Mouse (Mus musculus) brain, adult 2 months (tissue): Measurements from ENCODE around the gene Pbp2.

Experiments used
- DNase-seq: peaks from one replicate; pipeline ENCODE4 v3.0.0; 2011; ENCODE audit warnings: low read depth, low spot score

Pbp2 gene

DNA sequence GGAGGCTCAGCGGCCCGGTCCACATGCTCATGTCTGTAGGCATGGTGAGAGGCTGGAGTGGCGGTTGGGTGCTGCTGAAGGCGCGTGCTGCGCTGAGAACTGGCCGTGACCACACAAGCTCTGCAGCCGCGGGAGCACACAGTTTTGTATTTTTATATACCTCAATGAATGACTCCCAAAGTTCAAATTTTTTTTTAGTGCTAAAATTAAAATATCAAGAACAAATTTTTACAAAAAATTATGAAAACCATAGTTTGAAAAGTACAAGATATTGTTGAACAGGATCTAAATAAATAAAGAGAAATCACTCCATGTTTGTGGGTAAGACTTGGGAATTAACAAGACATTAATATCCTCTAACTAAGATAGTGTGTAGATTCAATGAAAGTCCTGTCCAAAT, at the start of gene Pbp2:
Gene Pbp2 (minus strand): TSS at position 101 of the 400 bp plus-strand sequence.
- DNase-seq = no peak

GRCm38 (mm10) chr6:135354953-135355352, 44.7 kb upstream of the Pbp2 start:
- no peak for DNase-seq

GRCm38 (mm10) chr6:135352537-135352936, 42.3 kb upstream of the Pbp2 start:
- no peak for DNase-seq

DNA sequence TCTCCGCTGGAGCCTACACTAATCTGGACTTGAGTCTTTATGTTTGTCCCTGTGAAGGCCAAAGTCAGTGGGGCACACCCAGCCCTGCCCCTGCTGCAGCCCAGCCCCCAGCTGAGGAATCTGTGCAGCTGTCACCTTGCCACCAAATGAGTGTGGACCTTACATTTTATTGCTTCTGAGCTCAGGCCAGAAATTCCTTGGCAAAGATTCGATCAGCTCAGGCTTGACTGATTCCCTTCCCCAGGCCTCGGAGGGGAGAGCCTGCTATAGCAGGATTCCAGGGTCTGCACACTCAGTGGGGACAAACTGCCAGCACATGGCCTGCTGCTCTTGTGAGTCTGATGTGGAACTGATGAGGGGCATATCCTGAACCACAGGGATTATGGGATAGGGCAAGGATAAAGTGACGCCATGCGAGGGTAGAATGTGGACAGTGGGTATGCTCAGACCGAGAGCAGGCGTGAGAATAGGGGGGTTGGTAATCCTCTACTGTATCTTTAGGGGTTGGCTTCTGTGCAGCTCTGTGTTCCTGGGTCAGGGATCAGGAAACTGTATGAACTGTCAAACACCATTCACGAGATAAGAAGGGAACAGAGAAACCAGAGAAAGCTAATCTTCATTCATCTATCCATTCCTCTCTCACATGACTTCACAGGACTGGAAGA, 41.6 kb upstream of the Pbp2 start:
- DNase-seq = no peak

GRCm38 (mm10) chr6:135341076-135341378, 30.8 kb upstream of the Pbp2 start:
- DNase-seq = no peak

- DNase-seq = peak; percentile 59
These were observed 30.3 kb upstream of the Pbp2 start for GRCm38 (mm10) chr6:135340355-135341075.

DNA sequence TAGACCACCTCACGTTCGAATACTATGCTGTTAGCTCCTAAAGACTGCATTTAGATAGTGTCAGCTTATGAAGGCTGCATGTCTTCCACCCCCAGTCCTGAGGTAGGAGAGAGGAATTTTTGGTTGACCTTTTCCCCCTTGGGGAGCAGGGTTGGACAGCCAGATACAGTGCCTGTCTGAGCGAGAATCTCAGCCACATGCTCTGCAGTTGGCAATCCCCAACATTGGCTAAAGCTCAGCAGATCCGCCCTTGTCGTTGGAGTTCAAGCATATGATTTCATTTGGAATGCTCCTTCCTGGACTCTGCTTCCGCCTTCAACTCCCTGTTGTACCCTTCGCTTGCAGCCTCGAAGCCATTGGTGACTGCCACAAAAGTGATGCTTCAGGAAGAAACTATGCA, 26.2 kb upstream of the Pbp2 start:
- DNase-seq = no peak

DNA sequence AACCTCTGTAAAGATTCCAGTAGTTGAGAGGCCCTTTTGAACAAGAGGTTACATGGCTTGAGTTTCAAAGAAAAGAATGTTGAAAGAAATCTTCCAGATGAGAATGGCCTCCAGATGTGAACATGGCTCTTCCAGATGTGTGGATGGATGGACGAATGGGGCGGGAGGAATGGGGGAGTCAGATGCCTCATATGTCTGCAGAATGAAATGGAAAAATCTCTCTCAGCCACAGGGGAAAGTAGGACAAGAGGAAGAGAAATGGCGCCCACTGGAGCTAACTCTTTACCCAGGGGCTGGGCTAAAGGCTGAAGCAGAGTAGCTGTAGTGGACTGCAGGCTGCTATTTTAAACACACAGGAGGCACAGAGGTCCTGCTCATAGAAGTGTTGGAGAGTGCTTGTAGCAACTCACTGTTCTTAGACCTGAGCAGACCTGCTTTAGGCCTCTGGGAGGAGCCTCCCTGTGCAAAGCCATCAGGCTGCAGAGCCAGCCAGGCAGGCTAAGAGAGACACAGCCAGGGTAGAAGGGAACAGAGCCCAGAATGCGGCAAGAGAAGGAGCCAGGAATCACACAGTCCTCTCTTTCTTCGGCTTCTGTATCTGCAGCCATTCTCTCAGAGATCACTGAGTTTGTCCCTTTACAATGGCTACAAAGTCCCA, 23.9 kb upstream of the Pbp2 start:
- peak; percentile 32 for DNase-seq

GRCm38 (mm10) chr6:135332737-135333281, 22.6 kb upstream of the Pbp2 start:
- peak; percentile 40 for DNase-seq

DNA sequence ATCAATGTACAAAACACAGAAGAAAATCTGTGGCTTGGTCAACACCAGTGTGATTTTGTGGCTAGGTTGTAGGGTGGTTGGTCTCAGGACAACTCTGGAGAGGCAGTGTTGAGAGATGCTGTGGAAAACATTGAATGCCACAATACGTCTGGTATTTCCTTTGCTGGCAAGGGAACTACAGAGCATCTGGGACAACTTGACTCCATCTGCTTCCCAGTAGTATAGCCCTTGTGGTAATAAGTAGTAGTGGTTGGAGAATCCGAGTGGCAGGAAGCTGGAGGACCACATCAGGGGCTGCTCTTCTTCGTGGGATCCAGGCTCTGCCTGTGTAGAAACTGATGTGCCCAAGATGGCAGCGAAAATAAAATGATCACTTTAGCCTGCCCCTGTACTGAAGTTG, 21.7 kb upstream of the Pbp2 start:
- DNase-seq = peak; percentile 40

GRCm38 (mm10) chr6:135326847-135327246, 16.6 kb upstream of the Pbp2 start:
- no peak for DNase-seq

GRCm38 (mm10) chr6:135324686-135325300, 14.6 kb upstream of the Pbp2 start:
- no peak for DNase-seq

DNA sequence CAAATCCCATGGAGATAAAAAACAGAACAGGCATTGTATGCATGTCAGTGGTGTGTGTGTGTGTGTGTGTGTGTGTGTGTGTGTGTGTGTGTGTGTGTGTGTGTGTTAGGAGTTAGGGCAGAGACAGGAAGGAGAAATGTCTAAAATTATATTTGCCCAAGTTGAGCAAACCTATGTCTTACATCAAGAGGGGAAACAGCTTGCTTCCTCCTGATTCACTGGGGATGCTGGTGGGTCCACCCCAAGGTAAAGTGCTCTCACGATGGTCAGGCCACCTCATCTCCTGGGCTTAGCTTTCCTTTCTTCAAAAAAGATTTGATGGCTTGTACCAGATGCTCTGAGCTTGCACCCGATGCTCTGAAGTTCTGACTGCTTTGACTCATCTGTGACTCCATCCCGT, 13.9 kb upstream of the Pbp2 start:
- no peak for DNase-seq

GRCm38 (mm10) chr6:135323311-135323982, 13.2 kb upstream of the Pbp2 start:
- DNase-seq = peak; percentile 47

DNA sequence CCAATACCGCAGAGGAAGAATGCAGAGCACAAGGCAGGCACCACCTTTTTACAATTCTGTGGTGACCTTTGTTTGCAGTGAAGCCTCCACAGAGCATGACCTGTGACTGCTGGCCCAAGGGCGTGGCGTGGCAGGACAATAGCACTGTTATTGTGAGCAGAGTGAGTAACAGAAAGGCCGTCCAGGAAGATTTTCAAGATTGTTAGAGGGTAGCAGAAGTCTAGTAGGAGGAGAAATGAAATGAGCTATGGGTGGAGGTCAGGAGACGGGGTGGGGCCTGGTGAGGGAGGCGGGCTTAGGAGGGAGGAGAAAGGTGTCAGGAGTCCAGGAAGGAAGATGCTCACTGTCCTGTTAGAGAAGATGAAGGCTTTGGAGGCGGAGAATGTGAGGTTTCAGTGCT, 12.5 kb upstream of the Pbp2 start:
- no peak for DNase-seq

GRCm38 (mm10) chr6:135319431-135319933, 9.3 kb upstream of the Pbp2 start:
- no peak for DNase-seq

DNA sequence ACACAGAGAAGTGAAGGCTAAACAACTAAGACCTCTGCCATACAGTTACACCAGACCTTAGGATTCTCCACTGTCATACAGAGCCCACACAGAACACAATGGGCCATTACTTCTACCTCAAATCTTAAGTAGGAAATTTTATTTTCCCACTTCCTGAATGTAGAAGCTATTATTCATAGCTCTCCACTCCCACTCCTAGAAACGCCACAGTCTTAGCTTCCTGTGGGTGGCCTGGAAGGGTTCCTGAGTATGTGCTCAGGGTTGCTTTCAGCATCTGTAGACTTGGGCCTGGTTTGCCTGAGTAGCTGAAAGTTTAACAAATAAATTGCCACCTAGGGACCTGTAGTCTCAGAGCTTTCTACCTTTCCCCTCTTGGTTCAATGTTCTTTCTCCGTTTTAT, 5.9 kb upstream of the Pbp2 start:
- DNase-seq = peak; percentile 83

- DNase-seq = no peak
These were observed 3.8 kb upstream of the Pbp2 start for GRCm38 (mm10) chr6:135313981-135314380.

- DNase-seq = no peak
These were observed 1.8 kb upstream of the Pbp2 start for GRCm38 (mm10) chr6:135312038-135312437.

- no peak for DNase-seq
These were observed 5.5 kb downstream of the Pbp2 start for GRCm38 (mm10) chr6:135304576-135305260.
